Mouse (Mus musculus): ENCODE results near the gene Cep250. TPM values are rescaled to one million over a fixed set of nuclear protein-coding genes. Genes with fewer than 3 reads are reported as not detected.

Cep250 gene
- total RNA-seq, 2 experiments from 2014 or later = 8.9 to 38.1 TPM

DNA sequence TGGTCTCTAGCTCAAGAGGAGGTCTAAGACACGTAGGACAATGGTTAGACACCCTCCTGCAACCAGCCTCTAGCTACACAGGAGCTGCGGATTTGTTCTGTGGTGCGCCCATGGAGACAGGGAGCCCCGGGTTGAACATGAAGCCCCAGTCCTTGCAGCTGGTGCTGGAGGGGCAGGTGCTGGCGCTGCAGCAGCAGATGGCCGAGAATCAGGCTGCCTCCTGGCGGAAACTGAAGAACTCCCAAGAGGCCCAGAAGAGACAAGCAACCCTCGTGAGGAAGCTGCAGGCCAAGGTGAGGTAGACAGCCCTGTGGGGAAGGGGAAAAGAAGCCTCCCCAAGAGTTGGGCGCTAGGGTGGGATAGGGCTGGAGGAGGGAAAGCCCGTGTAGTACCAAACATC is 5.6 kb downstream of the Cep250 start:
- ATAC-seq (ENCODE audit: poor library complexity, severe bottlenecking) = no peak

DNA sequence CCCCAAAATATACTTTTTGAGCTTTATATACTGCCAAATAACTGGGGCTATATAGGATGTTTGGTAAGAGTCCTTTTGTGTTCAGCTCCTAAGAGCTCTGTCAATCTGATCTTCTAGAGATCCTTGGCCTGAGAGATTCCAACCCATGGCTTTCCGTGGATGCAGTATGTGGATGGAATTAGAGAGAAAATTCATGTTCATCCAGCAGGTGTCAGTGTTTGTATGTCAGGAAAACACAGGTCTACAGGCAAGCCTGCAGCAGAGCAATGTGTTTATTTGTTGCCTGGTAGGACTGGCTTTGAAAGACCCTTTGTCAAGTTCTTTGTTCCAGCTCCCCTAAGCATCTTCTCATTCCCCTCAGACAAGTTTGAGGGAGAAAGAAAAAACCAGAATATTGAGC is 6.7 kb downstream of the Cep250 start:
- ATAC-seq (ENCODE audit: poor library complexity, severe bottlenecking) = no peak

DNA sequence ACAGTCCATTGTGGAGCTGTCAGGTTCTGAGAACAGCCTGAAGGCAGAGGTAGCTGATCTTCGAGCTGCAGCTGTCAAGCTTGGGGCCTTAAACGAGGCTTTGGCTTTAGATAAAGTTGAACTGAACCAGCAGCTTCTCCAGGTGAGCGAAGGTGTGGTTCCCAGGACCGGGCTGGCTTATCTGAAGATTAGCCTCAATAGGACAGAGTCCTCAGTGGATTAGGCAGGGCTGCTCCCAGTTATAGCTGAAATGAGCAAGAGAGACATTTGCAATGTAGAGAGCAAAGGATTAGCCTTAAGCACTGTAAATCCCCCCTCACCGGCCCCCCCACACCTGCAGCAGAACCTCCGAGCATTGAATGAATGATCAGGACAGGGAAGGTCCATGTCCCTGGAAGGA is 17.1 kb downstream of the Cep250 start:
- no peak for ATAC-seq (ENCODE audit: poor library complexity, severe bottlenecking)

DNA sequence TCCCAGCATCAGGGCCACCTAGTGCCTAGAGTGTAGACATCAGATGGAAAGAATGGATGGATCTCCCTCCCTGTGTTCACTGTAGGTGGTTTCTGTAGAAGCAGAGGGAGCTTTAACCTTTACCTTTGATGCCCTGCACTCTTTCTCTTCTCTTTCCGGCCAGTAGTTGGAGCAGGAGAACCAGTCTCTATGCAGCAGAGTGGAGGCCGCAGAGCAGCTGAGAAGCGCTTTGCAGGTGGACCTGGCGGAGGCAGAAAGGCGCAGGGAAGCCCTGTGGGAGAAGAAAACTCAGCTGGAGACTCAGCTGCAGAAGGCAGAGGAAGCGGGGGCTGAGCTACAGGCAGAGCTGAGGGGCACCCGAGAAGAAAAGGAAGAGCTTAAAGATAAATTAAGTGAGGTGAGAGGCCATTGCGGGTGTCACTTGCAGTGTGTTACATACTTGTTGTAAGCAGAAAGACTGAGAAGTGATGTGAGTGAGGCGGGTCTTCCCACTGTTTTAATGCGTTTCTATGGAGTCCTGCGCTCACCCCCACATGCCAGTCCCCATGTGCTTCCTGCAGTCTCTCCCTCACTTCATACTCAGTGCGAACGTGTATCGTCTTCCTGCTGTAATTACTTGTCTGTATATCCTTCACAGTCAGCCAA is 18.0 kb downstream of the Cep250 start:
- ATAC-seq (ENCODE audit: poor library complexity, severe bottlenecking) = no peak

DNA sequence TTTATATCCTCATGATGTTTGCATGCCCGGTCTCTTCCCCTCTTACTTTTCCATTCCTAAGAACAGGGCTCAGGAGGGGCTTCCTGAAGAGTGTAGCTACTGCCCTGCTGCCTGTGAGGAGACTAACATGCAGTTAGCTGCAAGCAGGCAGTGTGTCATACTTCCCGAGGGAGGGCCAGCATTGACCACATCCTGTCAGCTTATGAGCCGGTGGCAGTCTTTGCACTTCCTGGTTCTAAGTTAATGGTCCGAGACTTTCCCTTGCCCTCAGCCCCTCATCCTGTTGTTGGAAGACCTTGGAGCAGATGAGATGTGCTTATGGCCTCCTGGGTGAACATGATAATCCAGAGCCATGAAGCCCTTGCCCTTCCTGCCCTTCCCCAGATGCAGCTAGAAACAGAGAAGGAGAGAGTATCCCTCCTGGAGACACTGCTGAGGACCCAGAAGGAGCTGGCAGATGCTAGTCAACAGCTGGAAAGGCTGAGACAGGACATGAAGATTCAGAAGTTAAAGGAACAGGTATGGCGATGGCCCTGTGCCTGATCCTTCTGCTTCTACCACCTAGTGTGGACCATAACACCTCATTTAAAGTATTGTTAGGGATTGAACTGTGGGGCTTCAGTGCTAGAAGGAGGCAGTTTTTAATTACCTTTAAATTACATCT is 23.2 kb downstream of the Cep250 start:
- ATAC-seq (ENCODE audit: poor library complexity, severe bottlenecking) = peak; percentile 98

DNA sequence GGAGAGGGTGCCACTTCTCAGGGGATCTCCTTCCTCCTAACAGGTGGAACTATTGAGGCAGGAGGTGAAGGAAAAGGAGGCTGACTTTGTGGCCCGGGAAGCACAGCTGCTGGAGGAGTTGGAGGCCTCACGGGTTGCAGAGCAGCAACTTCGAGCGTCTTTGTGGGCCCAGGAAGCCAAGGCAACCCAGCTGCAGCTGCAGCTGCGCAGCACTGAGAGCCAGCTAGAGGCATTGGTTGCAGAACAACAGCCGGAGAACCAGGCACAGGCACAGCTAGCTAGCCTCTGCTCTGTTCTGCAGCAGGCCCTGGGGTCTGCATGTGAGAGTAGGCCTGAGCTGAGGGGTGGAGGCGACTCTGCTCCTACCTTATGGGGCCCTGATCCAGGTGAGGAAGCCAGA is 29.5 kb downstream of the Cep250 start:
- no peak for ATAC-seq (ENCODE audit: poor library complexity, severe bottlenecking)

DNA sequence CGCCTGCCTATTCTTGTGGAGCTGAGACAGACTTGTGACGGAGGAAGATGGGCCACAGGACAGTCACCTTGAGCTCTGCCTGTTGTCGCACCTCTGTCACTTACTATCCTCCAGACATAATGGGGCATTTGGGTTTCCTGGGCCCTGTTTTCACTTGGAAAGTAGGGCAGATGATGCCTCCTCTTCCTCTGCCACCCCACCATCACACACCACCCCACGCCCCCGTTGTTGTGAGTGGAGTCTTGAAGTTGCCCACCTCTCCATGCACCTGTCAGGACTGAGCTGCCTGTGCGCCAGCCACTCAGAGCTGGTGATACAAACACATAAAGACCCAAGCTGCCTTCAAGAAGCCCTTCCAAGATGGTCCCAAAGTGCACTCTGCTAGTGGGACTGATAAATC is 30.9 kb downstream of the Cep250 start:
- no peak for ATAC-seq (ENCODE audit: poor library complexity, severe bottlenecking)

DNA sequence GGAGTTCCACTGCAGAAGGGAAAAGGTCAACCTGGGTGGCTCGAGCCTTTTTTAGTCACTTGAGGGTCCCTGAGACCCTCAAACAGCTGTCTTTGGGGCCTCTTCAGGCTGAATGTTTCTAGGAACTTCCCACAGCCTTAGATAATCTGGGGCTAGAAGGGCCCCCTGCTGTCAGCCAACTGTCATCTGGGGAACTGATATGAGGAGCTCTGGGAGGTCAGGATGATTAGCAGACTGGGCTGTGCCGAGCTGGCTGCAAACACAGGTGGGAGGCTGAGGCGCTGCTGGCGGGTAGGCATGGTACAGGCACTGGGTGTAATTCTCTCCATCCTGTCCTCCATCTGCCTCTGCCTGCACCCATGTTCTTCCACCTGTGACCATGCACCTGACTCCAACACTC is 32.8 kb downstream of the Cep250 start:
- no peak for ATAC-seq (ENCODE audit: poor library complexity, severe bottlenecking)

DNA sequence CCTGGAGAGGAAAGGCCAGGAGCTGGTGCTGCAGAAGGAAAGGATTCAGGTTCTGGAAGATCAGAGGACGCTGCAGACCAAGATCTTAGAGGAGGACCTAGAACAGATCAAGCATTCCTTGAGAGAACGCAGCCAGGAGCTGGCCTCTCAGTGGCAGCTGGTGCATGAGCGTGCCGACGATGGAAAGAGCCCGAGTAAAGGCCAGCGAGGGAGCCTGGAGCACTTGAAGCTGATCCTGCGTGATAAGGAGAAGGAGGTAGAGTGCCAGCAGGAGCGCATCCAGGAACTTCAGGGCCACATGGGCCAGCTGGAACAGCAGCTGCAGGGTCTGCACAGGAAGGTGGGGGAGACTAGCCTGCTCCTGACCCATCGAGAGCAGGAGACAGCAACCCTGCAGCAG is 34.9 kb downstream of the Cep250 start:
- ATAC-seq (ENCODE audit: poor library complexity, severe bottlenecking) = no peak

DNA sequence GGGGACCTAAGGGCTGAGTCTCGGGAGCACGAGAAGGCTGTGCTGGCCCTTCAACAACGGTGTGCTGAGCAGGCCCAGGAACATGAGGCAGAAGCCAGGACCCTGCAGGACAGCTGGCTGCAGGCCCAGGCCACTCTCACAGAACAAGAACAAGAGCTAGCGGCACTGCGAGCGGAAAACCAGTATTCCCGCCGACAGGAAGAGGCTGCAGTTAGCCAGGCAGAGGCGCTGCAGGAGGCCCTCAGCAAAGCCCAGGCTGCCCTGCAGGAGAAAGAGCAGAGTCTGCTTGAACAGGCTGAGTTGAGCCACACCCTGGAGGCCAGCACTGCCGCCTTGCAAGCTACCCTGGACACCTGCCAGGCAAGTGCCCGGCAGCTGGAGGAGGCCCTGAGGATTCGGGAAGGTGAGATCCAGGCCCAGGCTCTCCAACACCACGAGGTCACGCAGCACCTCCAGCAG is 35.6 kb downstream of the Cep250 start:
- no peak for ATAC-seq (ENCODE audit: poor library complexity, severe bottlenecking)

DNA sequence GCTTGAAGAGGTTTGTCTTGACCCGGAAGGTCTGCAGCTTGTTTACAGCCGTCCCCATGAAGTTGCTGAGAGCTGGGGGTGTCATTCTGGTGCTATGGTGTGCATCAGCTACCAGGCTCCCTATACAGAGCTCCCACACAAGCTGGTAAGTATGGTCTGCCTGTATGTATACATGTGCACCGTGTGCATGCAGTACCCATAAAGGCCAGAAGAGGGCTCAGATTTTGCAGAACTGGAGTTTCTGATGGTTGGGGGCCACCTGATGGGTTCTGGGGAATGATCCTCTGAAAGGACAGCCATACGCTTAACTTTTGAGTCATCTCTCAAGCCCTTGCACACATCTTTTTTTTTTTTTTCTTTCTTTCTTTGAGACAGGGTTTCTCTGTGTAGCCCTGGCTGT is 49.1 kb downstream of the Cep250 start:
- no peak for ATAC-seq (ENCODE audit: poor library complexity, severe bottlenecking)

DNA sequence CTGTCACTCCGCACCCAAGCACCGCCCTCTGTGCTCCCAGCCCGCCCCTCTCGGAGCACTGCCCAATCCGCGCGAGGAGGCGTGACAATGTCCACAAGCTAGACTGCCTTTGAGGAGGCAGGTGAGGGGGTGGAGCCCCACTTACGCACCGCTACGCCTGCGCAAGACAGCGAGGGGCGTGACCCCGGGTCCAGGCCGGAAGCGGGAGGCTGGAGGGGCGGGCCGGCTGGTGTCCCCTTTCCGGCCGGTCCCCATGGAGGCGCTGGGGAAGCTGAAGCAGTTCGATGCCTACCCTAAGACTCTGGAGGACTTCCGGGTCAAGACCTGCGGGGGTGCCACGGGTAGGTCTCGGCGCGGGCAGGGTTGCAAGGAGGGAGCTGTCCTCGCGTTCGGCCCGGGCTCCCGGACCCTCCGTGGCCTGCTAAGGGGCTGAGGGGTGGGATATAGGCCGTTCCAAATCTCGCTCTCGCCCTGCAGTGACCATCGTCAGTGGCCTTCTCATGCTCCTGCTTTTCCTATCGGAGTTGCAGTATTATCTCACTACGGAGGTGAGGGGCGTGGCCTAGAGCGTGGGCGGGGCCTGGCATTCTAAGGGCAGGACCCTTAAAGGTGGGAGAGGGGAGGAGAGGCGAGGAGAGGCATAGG is 51.8 kb downstream of the Cep250 start, which contains the start of the genes 6430550D23Rik and Ergic3:
Gene 6430550D23Rik, minus strand, starts transcription at position 90 of the 645 bp plus-strand sequence.
Gene Ergic3, plus strand, starts transcription at position 158 of the 645 bp plus-strand sequence.
- ATAC-seq (ENCODE audit: poor library complexity, severe bottlenecking) = peak; percentile 99

DNA sequence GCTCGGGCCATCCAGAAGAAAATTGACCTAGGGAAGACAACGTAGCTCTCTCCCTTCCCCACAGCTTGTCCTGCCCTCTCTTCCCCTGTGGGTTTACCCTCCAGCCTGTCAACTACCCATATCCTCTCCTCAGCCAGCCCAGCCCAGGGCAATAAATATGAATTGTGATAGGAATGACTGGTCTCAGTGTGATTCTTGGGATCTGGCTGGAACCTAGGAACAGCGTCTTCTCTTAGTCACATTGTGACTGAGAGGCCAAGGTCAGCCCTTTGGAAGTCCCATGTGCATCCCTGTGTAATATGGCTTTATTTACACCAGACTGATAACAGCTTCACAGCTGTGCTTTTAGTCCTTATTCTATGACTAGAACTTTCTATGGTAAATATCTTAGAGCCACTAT is 61.8 kb downstream of the Cep250 start:
- no peak for ATAC-seq (ENCODE audit: poor library complexity, severe bottlenecking)

DNA sequence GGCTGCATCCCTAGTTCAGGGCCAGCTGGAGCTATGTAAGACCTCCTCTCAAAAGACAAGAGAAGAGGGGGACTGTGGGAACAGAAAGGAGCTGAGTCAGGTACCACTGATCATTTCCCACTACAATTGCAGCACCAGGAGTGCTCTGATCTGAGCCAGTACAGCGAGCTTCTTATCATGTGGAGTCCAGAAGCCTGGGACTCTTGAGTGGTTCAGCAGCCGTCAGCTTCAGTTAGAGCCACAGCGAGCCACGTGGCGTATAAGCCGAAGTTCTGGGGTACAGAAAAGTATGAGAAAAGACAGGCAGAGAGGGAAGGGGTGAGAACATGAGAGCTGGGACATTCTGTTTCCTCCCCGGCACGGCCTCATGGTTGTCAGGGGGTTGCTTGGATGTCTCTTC is 65.0 kb downstream of the Cep250 start:
- ATAC-seq (ENCODE audit: poor library complexity, severe bottlenecking) = no peak

DNA sequence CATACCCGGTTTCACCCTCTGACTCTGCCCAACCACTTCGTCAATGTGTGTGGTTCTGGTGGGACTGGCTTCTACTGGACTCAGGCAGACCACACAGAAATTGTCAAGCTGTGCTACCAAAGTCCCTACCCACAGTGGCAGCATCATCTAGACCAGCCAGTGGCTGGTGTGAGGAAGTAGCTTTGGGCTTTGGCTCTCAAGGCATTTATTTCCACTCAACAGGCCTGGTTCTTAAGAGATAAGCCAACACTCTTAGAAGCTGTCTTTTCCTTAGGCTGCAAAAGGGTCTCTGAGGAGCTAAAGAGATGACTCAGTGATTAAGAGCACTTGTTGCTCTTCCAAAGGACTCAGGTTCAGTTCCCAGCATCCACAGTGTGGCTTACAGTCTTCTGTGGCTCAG is 65.5 kb downstream of the Cep250 start:
- ATAC-seq (ENCODE audit: poor library complexity, severe bottlenecking) = no peak

DNA sequence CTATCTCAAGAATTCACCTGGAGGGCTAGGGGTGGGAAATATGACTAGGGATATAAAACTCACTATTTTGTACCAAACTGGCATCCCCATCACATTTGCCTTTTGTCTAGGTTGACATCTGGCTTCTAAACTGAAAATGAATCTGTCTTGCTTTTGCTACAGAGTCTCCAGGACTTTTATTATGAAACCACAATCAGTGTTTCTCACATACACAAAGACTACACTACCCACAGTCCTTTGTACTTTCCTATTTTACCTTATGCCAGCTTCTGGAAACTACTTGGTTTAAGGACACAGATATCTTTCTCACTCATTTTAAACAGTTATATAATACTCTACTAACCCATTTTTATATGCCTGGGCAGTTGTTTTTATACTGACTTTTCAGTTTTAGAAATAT is 69.2 kb downstream of the Cep250 start:
- ATAC-seq (ENCODE audit: poor library complexity, severe bottlenecking) = no peak

DNA sequence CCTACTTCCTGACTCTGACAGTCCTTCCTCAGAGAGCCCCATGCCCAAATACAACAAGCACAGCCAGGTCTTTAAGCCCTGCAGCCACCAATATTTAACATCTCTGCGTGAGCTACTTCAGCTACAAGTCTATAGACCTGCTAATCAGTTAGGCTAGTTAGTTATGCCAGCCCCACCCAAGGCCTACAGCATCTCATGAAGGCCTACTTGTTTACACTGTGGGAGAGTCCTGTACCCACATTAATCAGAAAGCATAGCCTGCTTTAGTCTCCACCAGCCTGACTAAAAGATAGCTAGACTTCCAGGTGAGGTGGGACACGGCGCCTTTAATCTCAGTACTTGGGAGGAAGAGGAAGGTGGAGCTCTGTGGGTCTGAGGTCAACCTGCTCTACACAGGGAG is 83.1 kb downstream of the Cep250 start:
- no peak for ATAC-seq (ENCODE audit: poor library complexity, severe bottlenecking)

DNA sequence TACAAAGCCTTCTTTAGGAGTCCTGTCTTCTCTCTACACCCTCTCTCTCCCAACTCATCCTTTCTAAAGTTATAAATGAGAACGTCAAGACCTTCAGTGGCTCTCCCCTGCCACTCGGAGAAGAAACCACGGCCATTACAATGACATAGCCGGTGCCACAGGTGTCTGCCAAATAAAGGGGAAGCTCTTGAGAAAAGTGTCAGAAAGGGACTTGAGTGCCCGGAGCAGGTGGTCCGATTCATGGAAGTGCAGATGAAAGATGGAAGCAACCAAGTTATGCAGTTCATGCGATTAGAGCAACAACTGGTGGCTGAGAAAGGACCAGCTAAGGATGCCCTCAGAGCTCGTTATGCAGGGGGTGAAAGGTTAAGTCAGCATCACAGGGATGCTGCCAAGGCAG is 86.6 kb downstream of the Cep250 start:
- no peak for ATAC-seq (ENCODE audit: poor library complexity, severe bottlenecking)

DNA sequence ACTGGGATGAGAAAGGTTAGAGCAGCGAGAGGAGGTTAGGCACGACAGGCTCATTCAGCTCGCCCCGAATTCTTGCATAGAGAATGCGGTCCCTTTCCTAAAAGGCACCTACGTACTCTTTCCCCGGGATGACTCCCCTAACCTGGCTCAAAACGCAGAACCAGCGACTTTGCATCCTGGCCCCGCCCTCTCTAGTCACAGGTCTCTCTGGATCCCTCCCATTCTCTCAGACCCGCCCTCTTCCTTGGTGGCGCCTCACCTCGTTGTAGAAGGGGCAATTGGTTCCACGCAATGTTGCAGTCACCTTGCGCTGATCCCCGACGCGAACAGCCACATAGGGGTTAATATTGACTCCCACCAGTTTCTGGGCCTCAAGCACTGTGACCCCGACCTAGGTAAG is 91.7 kb downstream of the Cep250 start:
- ATAC-seq (ENCODE audit: poor library complexity, severe bottlenecking) = no peak
